Mouse (Mus musculus): ENCODE results near the gene Tmco3. TPM values are rescaled to one million over a fixed set of nuclear protein-coding genes. Genes with fewer than 3 reads are reported as not detected.

Gene Tmco3
- polyA plus RNA-seq, 1 experiment from 2014 or later, result 34.5 TPM

DNA sequence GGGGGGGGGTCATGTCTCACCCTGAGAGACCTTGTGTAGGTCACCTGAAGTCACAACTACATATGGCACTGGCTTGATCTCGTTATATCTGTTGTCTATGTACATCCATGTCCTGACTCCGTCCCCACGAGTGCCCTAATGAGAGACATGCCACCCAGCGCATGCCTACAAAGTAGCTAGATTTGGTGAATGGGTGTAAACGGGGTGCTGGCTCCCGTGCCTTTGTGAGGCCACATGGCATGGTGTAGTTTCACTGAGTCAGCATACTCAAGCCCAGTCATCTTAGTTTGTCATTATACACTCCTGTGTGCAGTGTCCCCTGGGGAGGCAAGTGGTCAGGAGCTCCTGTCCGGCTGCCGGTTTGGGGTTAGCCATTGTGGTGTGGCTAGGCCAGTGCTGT, 52.7 kb downstream of the Tmco3 start:
- Histone ChIP-seq H3K4me3 (no peak overlapping the region), H3K9ac (peak overlapping the region; percentile 32; the same call in 1 of the 2 replicates), H3K4me1 (replicated peaks) (peaks cover 30% of the 10 kb centered on the region), H3K27me3 (replicated peaks) (no peaks in the 10 kb centered on the region), H3K27ac (ENCODE audit: poor library complexity, severe bottlenecking) (no peak overlapping the region), H3K4me2 (0 out of 2 replicates have a peak overlapping the region, but pooled peaks have one; percentile 86), H3K36me3 (peaks cover 51% of the 10 kb centered on the region), H3K9me3 (replicated peaks) (no peaks in the 10 kb centered on the region)
- no peak for ATAC-seq (ENCODE audit: insufficient number of reproducible peaks, low FRiP score)
- 82% methylated on average over 8 of the region's 8 CpGs for WGBS

DNA sequence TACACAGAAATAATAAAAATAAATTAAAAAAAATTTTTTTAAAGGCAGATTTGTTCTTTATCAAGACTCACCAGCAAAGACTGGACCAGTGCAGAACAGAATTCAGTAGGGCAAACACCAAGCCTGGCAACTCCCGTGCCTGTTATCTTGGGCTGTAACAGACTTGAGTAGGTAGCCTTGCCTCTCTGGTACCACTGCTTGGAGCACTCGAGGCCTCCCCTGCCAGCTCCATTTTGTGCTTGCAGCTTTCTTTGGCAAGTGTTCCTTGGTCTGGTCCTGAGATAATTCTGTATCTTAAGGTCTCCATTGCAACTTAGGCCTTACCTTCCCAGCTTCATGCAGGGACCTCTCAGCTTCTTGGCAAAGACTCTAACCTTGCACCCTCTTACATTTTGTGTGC, 54.4 kb downstream of the Tmco3 start:
- 74% methylated on average over 2 of the region's 2 CpGs for WGBS

DNA sequence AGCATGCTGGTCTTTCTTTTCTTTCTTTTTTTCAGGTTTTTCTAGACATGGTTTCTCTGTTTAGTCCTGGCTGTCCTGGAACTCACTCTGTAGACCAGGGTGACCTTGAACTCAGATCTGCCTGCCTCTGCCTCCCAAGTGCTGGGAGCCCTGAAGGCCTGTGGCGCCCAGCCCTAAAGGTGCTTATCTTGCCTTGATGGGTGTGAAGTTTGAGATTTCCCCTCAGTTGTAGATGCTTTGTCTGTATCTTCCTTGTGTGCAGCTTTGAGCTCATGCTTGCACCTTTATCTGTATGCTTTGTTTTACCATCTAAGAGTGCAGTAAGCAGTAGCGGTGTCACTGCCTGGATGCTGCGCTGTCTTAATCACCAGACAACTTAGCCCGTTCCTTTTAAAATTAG, 55.1 kb downstream of the Tmco3 start:
- Histone ChIP-seq H3K9ac (no peak overlapping the region), H3K4me2 (no peak overlapping the region), H3K4me1 (replicated peaks) (peaks cover 39% of the 10 kb centered on the region), H3K9me3 (replicated peaks) (no peaks in the 10 kb centered on the region), H3K27me3 (replicated peaks) (no peaks in the 10 kb centered on the region), H3K27ac (ENCODE audit: poor library complexity, severe bottlenecking) (no peak overlapping the region), H3K36me3 (peaks cover 76% of the 10 kb centered on the region), H3K4me3 (no peak overlapping the region)
- 84% methylated on average over 4 of the region's 4 CpGs for WGBS
- no peak for ATAC-seq (ENCODE audit: insufficient number of reproducible peaks, low FRiP score)

More for the DNA sequence above, 54.4 kb downstream of the Tmco3 start:
- H3K27me3 ChIP-seq (replicated peaks), result no peaks in the 10 kb centered on the region
- no peak overlapping the region for H3K4me2 ChIP-seq
- no peak overlapping the region for H3K4me3 ChIP-seq
- H3K27ac ChIP-seq (ENCODE audit: poor library complexity, severe bottlenecking), result no peak overlapping the region
- peaks cover 68% of the 10 kb centered on the region for H3K36me3 ChIP-seq
- no peak for ATAC-seq (ENCODE audit: insufficient number of reproducible peaks, low FRiP score)
- no peak overlapping the region for H3K9ac ChIP-seq
- H3K4me1 ChIP-seq (replicated peaks), result peaks cover 41% of the 10 kb centered on the region
- H3K9me3 ChIP-seq (replicated peaks), result no peaks in the 10 kb centered on the region

DNA sequence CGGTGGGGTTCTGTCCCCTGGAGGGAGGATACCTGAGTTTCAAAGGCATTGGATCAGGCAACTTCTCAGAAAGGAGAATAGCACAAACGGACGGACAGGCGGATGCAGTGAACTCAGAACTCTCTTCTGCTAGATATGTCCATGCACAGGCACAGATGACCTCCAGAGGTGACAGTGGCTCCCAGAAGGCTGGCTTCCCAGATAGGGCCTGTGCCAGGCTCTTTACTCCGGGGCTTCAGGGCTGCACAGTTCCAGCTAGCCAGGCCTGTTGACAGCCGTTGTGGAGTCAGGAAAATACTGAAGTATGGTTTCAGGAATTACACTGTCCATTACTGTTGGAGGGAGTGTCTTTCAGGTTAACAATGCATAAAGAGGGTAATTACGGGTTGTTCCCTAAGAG, 62.1 kb downstream of the Tmco3 start:
- H3K36me3 ChIP-seq, result peaks cover 97% of the 10 kb centered on the region
- no peaks in the 10 kb centered on the region for H3K9me3 ChIP-seq (replicated peaks)
- H3K4me1 ChIP-seq (replicated peaks), result peaks cover 70% of the 10 kb centered on the region
- no peak overlapping the region for H3K27ac ChIP-seq (ENCODE audit: poor library complexity, severe bottlenecking)
- ATAC-seq (ENCODE audit: insufficient number of reproducible peaks, low FRiP score), result no peak
- no peak overlapping the region for H3K4me2 ChIP-seq
- H3K9ac ChIP-seq, result no peak overlapping the region
- H3K4me3 ChIP-seq, result no peak overlapping the region
- H3K27me3 ChIP-seq (replicated peaks), result no peaks in the 10 kb centered on the region
- 68% methylated on average over 7 of the region's 7 CpGs for WGBS

DNA sequence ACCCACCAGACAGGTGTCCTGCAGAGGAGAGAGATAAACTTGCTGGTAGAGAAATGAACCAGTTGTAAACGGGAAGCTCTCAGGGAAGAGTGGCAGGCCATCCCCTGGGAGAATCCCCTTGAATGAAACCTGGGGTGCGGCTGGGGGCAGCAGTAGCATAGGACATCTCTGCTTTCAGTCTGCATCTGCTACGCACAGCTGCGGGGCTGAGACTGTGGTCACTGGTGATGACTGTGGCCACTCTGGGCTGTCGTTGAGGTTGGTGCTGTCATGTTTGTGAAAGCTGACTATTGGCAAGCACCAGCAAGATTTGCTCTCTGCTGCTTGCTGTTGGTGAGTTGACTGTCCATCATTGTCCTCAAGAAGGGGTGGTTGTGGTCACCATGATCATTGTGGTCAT, 63.6 kb downstream of the Tmco3 start:
- peaks cover 97% of the 10 kb centered on the region for H3K36me3 ChIP-seq
- peaks cover 63% of the 10 kb centered on the region for H3K4me1 ChIP-seq (replicated peaks)
- H3K9me3 ChIP-seq (replicated peaks), result no peaks in the 10 kb centered on the region
- no peak overlapping the region for H3K27ac ChIP-seq (ENCODE audit: poor library complexity, severe bottlenecking)
- ATAC-seq (ENCODE audit: insufficient number of reproducible peaks, low FRiP score), result no peak
- no peak overlapping the region for H3K4me3 ChIP-seq
- 82% methylated on average over 5 of the region's 5 CpGs for WGBS
- no peaks in the 10 kb centered on the region for H3K27me3 ChIP-seq (replicated peaks)
- H3K4me2 ChIP-seq, result no peak overlapping the region
- no peak overlapping the region for H3K9ac ChIP-seq

DNA sequence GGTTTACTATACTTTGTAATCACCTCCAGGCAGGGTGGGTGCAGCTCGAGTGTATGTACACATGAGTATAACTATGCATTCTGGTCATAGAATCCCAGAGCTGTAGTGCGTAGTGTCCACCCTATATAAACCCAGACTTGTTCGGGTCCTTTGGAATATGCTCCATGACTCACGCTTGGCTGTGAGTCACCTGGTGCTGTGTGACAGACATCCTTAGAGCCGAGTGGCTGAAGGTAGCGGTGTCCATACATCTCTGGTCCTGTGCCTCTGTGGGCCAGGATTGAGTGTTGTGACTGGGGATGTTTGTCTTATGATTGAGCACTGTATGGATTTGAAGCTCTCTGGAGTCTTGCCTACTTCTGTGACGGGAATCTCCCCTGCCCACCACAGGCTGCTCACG, 64.6 kb downstream of the Tmco3 start:
- Histone ChIP-seq H3K9me3 (replicated peaks) (no peaks in the 10 kb centered on the region), H3K36me3 (peaks cover 97% of the 10 kb centered on the region), H3K27ac (ENCODE audit: poor library complexity, severe bottlenecking) (peak overlapping the region; percentile 37), H3K4me3 (no peak overlapping the region), H3K4me2 (no peak overlapping the region), H3K27me3 (replicated peaks) (no peaks in the 10 kb centered on the region), H3K9ac (no peak overlapping the region), H3K4me1 (replicated peaks) (peaks cover 57% of the 10 kb centered on the region)
- WGBS, result 77% methylated on average over 8 of the region's 8 CpGs
- ATAC-seq (ENCODE audit: insufficient number of reproducible peaks, low FRiP score), result no peak

DNA sequence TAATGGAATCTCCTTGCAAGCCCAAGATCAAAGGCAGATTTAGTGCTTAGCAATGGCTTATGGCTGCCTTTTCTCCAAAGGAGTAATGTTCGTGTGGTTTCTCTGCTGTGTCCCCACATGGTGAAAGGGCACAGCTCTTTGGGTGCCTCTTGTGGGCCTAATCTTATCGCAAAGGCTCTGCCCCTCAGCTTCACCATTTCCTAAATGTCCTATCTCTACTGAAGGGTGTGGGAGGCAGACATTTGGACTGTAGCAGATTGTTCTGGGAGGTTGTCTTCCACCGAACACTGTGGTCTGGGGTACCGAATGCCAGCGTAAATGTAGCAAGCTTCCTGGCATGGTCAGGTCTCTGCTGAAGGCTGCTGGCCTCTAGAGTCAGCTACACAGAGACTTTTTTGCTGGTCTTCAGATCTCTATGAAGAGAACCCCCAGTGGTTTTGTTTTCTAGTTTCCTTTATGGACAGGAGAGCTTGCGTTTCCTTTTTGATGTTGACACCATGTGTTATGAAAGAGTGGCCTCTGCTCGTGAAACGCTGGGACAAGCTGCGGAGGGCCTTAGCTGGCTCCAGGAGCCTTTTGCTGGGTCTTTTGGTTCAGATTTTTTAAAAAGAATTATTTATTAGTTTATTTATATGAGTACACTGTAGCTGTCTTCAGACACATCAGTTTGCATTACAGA, 65.3 kb downstream of the Tmco3 start:
- no peak for ATAC-seq (ENCODE audit: insufficient number of reproducible peaks, low FRiP score)
- H3K36me3 ChIP-seq, result peaks cover 97% of the 10 kb centered on the region

DNA sequence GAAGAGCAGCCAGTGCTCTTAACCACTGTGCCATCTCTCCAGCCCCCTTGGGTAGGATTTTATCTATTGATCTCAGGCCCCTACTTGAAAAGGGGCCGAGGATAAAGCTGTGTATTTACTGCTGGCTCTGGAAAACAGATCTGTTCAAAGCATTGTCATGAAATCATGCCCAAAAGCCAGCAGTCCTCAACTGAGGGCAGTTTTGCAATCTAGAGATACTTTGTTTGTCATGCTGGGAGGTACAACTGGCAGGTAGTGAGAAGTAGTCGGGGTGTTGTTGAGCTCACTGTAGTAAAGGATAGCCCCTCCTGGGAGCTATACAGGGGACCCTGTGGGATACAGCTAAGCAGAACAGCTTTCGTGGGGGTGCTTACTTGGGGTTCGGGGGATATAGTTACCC, 65.9 kb downstream of the Tmco3 start:
- WGBS, result 77% methylated on average over 4 of the region's 4 CpGs
- H3K4me2 ChIP-seq, result no peak overlapping the region
- H3K9me3 ChIP-seq (replicated peaks), result no peaks in the 10 kb centered on the region
- H3K9ac ChIP-seq, result no peak overlapping the region
- ATAC-seq (ENCODE audit: insufficient number of reproducible peaks, low FRiP score), result no peak
- H3K27ac ChIP-seq (ENCODE audit: poor library complexity, severe bottlenecking), result no peak overlapping the region
- peaks cover 97% of the 10 kb centered on the region for H3K36me3 ChIP-seq
- no peaks in the 10 kb centered on the region for H3K27me3 ChIP-seq (replicated peaks)
- H3K4me3 ChIP-seq, result no peak overlapping the region
- H3K4me1 ChIP-seq (replicated peaks), result peaks cover 57% of the 10 kb centered on the region

More for the DNA sequence above, 65.3 kb downstream of the Tmco3 start:
- Histone ChIP-seq H3K9me3 (replicated peaks) (no peaks in the 10 kb centered on the region), H3K4me2 (no peak overlapping the region), H3K4me3 (no peak overlapping the region), H3K9ac (peak overlapping the region; percentile 29; the same call in 1 of the 2 replicates), H3K27ac (ENCODE audit: poor library complexity, severe bottlenecking) (peak overlapping the region; percentile 37), H3K4me1 (replicated peaks) (peaks cover 57% of the 10 kb centered on the region), H3K27me3 (replicated peaks) (no peaks in the 10 kb centered on the region)
- 65% methylated on average over 9 of the region's 9 CpGs for WGBS

DNA sequence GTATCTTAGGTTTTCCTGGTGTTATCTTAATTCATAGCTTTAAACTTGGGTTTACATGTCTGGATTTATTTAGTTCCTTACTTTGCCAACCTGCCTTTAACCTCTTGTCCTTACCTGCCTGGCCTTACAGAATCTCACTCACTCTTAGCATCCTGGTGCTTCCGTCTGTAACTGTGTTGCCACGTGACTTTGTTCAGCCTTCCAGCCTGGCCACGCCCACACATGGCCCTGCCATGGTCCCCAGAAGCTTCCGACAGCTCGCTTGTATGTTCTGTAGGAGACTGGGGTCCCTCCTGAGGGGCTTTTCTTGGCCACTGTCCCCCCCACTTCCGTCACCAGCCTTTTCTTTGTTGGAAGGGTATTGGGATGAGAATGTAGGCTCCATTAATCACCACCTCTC, 68.2 kb downstream of the Tmco3 start:
- WGBS, result 82% methylated on average over 6 of the region's 6 CpGs
- H3K4me1 ChIP-seq (replicated peaks), result peaks cover 34% of the 10 kb centered on the region
- no peak overlapping the region for H3K9ac ChIP-seq
- no peak for ATAC-seq (ENCODE audit: insufficient number of reproducible peaks, low FRiP score)
- peaks cover 97% of the 10 kb centered on the region for H3K36me3 ChIP-seq
- H3K27ac ChIP-seq (ENCODE audit: poor library complexity, severe bottlenecking), result no peak overlapping the region
- no peaks in the 10 kb centered on the region for H3K27me3 ChIP-seq (replicated peaks)
- H3K4me2 ChIP-seq, result no peak overlapping the region
- no peak overlapping the region for H3K4me3 ChIP-seq
- H3K9me3 ChIP-seq (replicated peaks), result no peaks in the 10 kb centered on the region; the same call in 1 of the 2 replicates

DNA sequence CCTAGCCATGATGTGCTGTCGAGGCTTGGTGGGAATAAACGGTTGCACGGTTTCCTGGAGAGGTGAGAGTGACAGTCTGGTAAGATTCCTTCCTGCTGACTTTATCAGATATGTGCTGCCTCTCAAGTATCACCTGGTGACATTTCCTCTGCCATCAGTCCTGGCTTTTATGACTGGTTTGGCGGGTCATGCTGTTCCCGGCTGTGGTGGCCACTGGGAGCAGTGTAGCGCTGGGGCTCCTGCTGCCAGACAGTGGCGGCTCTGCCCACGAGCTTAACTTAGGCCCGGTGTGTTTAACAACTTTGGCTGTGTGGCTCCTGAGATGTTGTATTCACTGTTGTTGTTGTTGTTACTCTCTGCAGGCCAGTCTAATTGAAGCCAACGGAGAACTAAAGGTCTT, 68.7 kb downstream of the Tmco3 start:
- Histone ChIP-seq H3K27ac (ENCODE audit: poor library complexity, severe bottlenecking) (no peak overlapping the region), H3K27me3 (replicated peaks) (no peaks in the 10 kb centered on the region), H3K4me2 (no peak overlapping the region), H3K4me1 (replicated peaks) (peaks cover 30% of the 10 kb centered on the region), H3K4me3 (no peak overlapping the region), H3K9ac (no peak overlapping the region), H3K9me3 (replicated peaks) (no peaks in the 10 kb centered on the region; the same call in 1 of the 2 replicates), H3K36me3 (peaks cover 97% of the 10 kb centered on the region)
- 71% methylated on average over 10 of the region's 10 CpGs for WGBS
- no peak for ATAC-seq (ENCODE audit: insufficient number of reproducible peaks, low FRiP score)

DNA sequence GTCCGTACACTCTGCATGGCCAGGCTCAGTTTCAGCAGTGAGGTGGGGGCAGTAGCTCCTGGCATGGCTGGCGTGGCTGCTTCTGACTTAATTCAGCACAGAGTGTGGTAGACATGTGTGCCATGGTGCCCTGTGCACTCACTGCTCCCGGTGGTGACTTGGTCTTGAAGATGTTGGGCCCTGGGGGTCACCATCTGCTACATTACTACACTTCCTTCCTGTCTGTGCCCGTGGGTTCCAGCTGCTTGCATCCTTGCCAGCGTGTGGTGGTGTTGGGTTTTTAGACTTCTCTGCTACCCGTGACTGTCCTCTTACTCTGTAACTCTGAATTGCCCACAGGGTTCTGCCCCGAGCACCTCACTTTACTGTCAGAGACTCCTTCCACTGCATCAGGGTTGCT, 72.2 kb downstream of the Tmco3 start:
- Histone ChIP-seq H3K27me3 (replicated peaks) (no peaks in the 10 kb centered on the region), H3K4me2 (no peak overlapping the region), H3K4me1 (replicated peaks) (0 out of 2 replicates have a peak, but pooled peaks cover 2% of the 10 kb centered on the region), H3K9me3 (replicated peaks) (no peaks in the 10 kb centered on the region; the same call in 1 of the 2 replicates), H3K4me3 (no peak overlapping the region), H3K27ac (ENCODE audit: poor library complexity, severe bottlenecking) (no peak overlapping the region), H3K36me3 (peaks cover 94% of the 10 kb centered on the region), H3K9ac (no peak overlapping the region)
- WGBS, result 91% methylated on average over 7 of the region's 7 CpGs
- no peak for ATAC-seq (ENCODE audit: insufficient number of reproducible peaks, low FRiP score)

DNA sequence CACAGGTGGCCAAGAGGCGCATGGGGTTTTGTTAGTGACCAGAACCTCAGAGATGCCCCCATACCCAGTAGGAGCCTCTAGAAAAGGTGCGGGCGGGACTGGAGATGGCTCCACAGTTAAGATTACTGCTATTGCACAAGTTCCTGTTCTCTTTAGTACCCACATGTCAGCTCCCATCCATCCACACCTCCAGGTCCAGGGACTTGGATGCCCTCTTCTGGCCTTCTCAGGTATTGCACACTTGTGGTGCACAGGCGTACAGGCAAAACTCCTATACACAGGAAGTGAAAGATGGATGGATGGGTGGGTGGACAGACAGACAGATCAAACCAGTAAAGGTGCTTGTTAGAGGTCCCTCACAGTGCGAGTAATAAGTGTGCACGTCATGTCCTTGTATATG, 73.9 kb downstream of the Tmco3 start:
- Histone ChIP-seq H3K27ac (ENCODE audit: poor library complexity, severe bottlenecking) (no peak overlapping the region), H3K27me3 (replicated peaks) (no peaks in the 10 kb centered on the region), H3K4me1 (replicated peaks) (no peaks in the 10 kb centered on the region), H3K9ac (no peak overlapping the region), H3K4me2 (no peak overlapping the region), H3K4me3 (no peak overlapping the region), H3K36me3 (peaks cover 92% of the 10 kb centered on the region), H3K9me3 (replicated peaks) (no peaks in the 10 kb centered on the region; the same call in 1 of the 2 replicates)
- 92% methylated on average over 6 of the region's 6 CpGs for WGBS
- ATAC-seq (ENCODE audit: insufficient number of reproducible peaks, low FRiP score), result no peak
